Mouse (Mus musculus): Measurements from ENCODE around the gene Fabp6.

The Fabp6 gene

GRCm38 (mm10) chr11:43601440-43601839 is at the start of gene Fabp6:
Fabp6 (minus strand) TSS chr11:43601540.
- no peak for DNase-seq (ENCODE audit: low spot score)

GRCm38 (mm10) chr11:43645286-43645685 is 43.9 kb upstream of the Fabp6 start:
- no peak for DNase-seq (ENCODE audit: low spot score)

GRCm38 (mm10) chr11:43643180-43643591 is 41.8 kb upstream of the Fabp6 start:
- peak; percentile 70 for DNase-seq (ENCODE audit: low spot score)

- DNase-seq (ENCODE audit: low spot score): no peak
These were observed 37.1 kb upstream of the Fabp6 start for GRCm38 (mm10) chr11:43638486-43638885.

GRCm38 (mm10) chr11:43636761-43637160 is 35.4 kb upstream of the Fabp6 start:
- no peak for DNase-seq (ENCODE audit: low spot score)

- peak; percentile 46 for DNase-seq (ENCODE audit: low spot score)
These were observed 32.5 kb upstream of the Fabp6 start for GRCm38 (mm10) chr11:43633658-43634401.

- no peak for DNase-seq (ENCODE audit: low spot score)
These were observed 31.8 kb upstream of the Fabp6 start for GRCm38 (mm10) chr11:43633165-43633564.

GRCm38 (mm10) chr11:43632566-43632965 is 31.2 kb upstream of the Fabp6 start:
- no peak for DNase-seq (ENCODE audit: low spot score)

GRCm38 (mm10) chr11:43631645-43632044 is 30.3 kb upstream of the Fabp6 start:
- DNase-seq (ENCODE audit: low spot score): no peak

GRCm38 (mm10) chr11:43626927-43627645 is 25.7 kb upstream of the Fabp6 start:
- DNase-seq (ENCODE audit: low spot score): peak; percentile 24

GRCm38 (mm10) chr11:43626300-43626926 is 25.1 kb upstream of the Fabp6 start:
- peak; percentile 48 for DNase-seq (ENCODE audit: low spot score)

GRCm38 (mm10) chr11:43624341-43624740 is 23.0 kb upstream of the Fabp6 start:
- no peak for DNase-seq (ENCODE audit: low spot score)

- DNase-seq (ENCODE audit: low spot score): no peak
These were observed 20.4 kb upstream of the Fabp6 start for GRCm38 (mm10) chr11:43621769-43622168.

- DNase-seq (ENCODE audit: low spot score): no peak
These were observed 17.1 kb upstream of the Fabp6 start for GRCm38 (mm10) chr11:43618403-43618802.

GRCm38 (mm10) chr11:43617924-43618323 is 16.6 kb upstream of the Fabp6 start:
- no peak for DNase-seq (ENCODE audit: low spot score)

- peak; percentile 59 for DNase-seq (ENCODE audit: low spot score)
These were observed 11.6 kb upstream of the Fabp6 start for GRCm38 (mm10) chr11:43612834-43613488.

GRCm38 (mm10) chr11:43610662-43611033 is 9.3 kb upstream of the Fabp6 start:
- DNase-seq (ENCODE audit: low spot score): no peak

- DNase-seq (ENCODE audit: low spot score): no peak
These were observed 8.8 kb upstream of the Fabp6 start for GRCm38 (mm10) chr11:43610006-43610661.

GRCm38 (mm10) chr11:43608440-43608839 is 7.1 kb upstream of the Fabp6 start:
- DNase-seq (ENCODE audit: low spot score): no peak

GRCm38 (mm10) chr11:43605859-43606258 is 4.5 kb upstream of the Fabp6 start:
- DNase-seq (ENCODE audit: low spot score): no peak

GRCm38 (mm10) chr11:43604891-43605290 is 3.6 kb upstream of the Fabp6 start:
- no peak for DNase-seq (ENCODE audit: low spot score)

GRCm38 (mm10) chr11:43604207-43604606 is 2.9 kb upstream of the Fabp6 start:
- no peak for DNase-seq (ENCODE audit: low spot score)

Measured in testis, postnatal 14 days (tissue).